Mouse (Mus musculus): Measurements from ENCODE around the gene Slc6a6.
A peak's percentile ranks its signal among the peaks of the same experiment; 100 is the strongest.

The Slc6a6 gene

DNA sequence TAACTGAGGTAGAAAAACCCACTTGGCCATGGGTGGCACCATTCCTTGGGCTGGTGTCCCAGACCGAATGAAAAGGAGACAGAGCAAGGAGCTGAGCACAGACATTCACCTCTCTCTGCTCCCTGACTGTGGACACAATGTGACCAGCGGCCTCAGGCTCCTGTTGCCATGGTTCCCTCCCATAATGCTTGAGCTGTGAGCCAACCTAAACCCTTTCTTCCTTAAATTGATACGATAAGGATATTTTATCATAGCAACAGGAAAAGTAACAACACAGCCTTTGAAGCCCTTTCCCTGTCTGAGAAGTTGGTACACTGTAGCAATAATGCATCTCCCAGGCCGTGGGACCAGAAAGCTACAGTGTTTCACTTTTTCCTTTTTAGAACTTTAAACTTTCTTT lies 14.6 kb upstream of the Slc6a6 start:
- DNase-seq (ENCODE audit: extremely low spot score), result no peak

DNA sequence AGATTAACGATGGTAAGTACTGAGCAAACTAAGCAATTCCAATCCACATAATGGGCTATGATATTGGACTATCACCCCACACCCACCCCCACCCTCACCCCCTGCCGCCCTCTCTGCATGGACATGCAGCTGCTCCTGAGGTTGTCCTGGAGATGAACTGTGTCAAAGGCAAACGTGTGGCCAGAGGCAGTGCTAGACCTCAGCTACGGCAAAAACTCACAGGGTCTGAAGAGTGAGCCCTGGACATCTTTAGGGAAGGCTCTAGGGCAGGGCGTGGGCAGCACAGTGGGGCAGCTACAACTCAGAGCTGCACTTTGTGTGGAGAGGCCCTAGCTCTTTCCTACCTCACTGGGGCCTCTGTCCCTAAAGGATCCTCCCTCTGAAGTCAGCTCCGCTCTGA lies 13.6 kb upstream of the Slc6a6 start:
- no peak for DNase-seq (ENCODE audit: extremely low spot score)

DNA sequence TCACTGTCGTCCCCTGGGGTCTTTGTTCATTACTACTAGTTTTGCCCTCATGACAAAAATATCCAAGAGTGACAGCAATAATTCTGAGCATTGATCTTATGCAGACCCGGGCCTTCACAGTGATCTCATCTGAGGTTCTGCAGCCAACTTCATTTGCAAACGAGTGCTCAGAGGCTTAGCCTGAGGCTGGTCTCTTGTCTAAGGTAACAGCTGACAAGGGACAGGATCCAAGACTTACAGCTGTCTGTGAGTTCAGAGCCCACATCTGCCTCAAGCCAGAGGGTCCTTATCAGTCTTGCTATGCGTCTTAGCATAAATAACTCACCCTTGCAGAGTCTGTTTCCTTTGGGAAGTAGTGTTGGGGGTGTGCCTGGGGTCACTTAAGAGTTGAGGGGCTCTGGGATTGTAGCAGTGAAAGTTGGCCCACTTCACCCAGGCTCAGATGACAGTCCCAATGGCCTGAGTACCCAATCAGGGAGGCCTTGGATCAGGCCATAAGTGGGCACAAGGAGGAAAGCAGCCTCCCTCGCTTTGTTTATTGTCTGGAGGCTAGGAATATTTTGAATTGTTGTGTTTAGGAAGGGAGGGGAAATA lies 9.0 kb upstream of the Slc6a6 start:
- DNase-seq (ENCODE audit: extremely low spot score), result no peak

DNA sequence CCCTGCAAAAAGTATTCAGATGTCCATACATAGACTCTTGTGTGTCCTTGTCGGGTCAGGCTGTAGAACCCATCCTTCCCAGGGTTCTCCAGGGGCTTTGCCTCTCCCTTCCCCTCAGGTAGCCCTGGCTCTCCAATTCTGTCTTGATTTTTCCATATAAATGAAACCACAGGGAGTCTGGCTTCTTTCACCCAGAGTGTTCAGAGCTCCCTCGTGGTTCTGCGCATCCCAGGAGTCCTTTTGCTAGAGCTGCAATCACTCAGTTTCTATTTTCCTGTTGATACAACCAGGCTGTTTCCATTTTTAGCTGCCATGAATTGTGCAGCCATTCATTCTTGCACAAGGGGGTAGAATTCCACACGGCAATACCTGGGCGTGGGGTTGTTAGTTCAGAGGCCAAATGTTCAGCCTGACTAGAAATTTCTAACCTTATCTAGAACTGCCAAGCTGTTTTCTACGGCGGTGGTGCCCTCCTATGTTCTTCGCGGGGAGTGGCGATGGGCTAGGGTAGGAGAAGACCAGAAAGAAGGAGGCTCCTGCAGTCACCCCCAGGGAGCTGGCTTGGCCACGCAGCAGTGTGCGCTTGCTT lies 5.3 kb upstream of the Slc6a6 start:
- DNase-seq (ENCODE audit: extremely low spot score), result no peak

DNA sequence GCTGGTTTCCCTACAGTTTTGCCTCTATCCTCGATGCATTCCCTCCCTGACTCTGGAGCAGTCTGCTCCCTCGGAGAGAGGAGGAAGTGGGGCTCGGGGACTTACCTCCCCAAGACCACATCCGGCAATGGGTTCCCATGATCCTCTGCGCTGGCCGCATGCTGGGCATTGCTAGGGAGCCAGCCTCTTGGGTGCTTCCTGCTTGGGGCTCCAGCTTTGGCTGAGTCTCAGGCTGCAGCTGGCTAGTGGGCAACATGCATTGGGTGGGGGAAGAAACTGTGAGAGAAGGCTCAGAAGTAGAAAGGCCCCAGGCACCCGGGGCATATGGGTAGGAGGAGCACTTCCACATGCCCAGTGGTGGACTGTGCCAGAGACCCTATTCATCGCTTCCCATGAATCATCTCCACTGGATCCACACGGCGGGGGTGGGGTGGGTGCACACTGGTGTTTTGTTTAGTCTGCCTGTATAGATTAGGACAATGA lies 4.7 kb upstream of the Slc6a6 start:
- no peak for DNase-seq (ENCODE audit: extremely low spot score)

DNA sequence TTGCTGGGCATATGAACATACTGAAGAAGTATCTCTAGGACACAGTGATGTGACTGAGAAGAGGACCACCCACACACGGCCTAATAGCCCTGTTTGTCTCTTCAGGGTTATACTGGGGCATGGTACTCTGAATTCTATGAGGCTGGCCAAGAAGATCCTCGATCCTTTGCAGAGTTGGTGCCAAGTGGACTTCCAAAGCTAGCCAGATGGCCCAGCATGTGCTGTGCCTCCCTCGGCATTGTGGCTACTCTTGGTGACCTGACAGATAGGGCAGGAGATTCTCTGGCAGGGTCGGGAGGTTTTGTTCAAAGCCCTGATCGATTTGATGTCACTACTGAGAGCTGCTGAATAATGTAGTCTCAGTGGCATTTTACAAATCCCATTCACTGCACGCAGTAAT lies 4.1 kb upstream of the Slc6a6 start:
- DNase-seq (ENCODE audit: extremely low spot score), result no peak

DNA sequence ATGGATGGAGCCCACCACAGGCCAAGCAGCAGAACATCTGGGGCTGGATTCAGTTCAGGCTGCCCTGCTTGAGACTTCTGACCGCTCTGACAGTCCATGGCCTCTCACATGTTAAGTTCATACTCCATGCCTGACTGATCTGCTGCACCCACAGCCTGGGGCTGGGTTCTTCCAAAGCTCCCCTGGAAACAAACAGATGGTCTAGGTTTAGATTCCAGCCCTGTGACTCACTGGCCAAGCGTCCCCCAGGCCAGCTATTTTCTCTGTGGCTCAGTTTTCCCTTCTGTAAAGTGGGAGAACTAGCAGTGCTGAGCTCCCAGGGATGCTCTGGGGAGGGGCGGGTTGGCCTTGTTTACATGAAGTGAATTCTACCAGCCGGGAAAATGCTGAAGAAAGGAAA lies 2.0 kb upstream of the Slc6a6 start:
- DNase-seq (ENCODE audit: extremely low spot score), result no peak

DNA sequence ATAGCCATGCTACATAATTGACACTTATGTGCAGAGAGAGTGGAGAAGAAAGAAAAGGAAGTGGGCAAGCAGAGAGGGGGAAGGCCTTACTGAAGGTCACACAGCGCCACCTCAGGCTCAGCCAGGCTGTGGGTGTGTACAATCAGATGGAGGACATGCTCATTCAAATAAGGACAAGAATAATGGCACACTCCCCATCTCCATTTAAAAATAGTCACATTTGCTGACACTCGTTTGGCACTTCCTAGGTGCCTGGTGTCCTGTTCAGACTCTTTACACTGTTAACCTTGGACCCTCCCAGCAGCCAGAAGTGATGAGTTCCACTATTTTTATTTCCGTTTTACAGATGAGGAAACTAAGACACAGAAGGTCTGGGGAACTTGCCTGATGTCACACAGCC lies 732 bp upstream of the Slc6a6 start:
- DNase-seq (ENCODE audit: extremely low spot score), result no peak

DNA sequence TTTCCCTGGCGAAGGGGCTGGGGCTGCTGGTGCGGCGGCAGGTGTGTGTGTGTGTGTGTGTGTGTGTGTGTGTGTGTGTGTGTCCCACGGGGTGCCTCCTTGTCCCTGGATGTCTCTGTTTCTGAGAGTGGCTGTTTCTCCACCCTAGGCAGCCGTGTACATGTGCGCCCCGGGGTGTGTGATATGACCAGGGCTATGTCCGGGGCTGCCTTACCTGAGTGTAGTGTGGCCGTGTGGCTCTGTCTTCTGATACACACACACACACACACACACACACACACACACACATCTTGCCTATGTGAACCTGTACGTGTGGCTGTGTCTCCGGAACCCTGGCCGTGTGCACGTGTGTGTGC lies 599 bp downstream of the Slc6a6 start:
- DNase-seq (ENCODE audit: extremely low spot score), result no peak

DNA sequence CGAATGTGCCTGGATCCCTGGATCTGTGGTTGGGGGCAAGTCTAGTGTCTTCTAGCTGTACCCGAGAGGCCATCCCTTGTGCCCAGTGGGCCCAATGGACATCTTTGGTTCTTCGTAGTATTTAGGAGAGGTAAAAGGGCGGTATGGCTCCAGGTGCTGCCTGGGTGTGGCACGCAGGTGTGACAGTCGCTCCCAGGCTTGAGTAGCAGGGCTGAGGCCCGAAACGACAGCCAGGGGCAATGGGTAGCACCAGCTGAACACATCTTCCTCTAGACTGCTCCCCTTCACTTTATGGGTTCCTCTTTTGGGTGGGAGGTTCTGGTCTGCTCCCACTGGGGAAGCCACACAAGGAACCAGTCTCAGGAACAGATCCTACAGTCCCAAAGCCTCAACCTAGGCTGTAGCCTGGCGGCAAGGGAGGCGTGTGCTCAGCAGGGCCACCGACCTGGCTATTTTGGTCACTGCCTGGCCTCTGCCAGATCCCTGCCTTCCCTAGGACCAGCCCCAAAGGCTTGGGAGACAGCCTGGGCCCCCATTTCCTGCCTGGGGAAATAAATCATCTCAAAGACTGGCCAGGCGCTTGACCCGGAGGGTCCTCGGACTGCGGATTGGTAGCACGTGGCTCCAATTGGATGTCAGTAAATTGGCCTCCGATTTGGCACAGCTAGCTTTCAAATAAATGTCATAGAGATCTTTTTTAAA lies 1.1 kb downstream of the Slc6a6 start:
- peak; percentile 43 for DNase-seq (ENCODE audit: extremely low spot score)

DNA sequence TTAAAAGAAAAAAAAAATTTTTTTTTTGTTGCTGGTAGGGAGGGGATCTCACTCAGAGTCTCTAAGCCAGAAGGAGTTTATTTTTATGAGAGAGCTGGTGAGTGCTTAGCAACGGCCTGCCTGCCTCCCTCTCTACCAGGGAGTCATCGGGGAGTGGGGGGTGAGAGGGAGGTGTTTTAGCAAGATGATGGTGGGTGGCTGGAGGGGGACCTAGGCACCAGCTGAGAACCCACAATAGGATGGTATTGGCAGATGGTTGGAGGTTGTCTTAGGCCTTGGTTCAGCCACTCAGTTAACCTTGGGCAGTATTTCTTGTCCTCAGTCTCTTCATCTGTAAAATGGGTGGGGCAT lies 1.7 kb downstream of the Slc6a6 start:
- DNase-seq (ENCODE audit: extremely low spot score), result no peak

DNA sequence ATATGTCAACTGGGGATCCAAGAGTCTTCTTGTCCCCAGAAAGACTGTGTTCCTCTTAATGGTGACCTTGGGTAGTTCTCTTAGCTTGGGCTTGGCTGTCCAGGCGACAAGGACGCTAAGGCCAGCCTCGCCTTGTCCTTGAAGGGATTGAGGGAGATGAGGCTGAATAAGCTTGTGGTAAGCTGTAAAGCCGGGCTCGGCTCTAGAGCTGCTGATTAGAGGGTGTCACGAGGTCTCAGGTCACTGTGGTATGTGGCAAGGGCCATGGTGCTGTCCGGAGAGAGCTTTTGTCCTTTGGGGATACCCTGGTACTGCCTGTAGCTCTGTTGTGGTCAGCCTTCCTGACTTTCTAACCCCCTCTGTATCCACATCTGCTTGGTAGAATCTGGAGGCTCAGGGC lies 2.0 kb downstream of the Slc6a6 start:
- DNase-seq (ENCODE audit: extremely low spot score), result no peak

DNA sequence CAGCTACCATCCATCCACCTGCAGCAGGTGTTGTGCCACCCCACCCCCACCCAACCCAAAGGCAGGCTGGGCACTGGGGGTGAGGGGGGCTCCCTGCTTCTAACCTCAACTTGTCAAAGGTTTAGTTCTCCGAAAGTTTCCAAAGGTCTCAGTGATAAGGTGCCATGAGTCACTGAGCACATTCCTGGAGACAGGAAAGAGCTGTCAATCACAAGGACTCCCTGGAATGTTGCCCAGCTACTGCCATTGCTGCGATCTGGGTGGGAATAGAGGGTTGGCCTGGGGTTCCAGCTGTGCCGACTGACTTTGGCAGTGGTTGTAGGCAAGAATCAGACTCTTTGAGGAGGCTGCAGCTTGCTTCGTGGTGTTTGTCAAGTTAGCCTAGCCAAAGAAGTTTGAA lies 2.7 kb downstream of the Slc6a6 start:
- DNase-seq (ENCODE audit: extremely low spot score), result no peak

DNA sequence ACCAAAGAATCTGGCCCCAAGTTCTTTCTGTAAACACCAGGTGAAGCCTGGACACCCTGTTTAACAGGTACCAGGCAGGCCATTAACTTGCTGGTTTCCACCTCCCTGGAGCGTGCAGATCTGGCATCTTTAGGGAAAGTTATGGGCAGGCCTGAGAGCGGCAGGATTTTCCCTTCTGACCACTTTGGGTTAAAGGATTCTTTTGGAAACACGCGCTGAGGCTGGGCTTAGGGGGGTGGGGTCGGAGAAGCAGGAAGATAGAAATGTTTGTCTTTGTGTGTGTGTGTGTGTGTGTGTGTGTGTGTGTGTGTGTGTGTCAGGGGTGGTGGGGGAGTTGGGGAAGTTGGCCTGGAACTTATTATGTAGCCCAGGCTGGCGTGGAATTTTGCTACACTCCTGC lies 4.2 kb downstream of the Slc6a6 start:
- no peak for DNase-seq (ENCODE audit: extremely low spot score)

DNA sequence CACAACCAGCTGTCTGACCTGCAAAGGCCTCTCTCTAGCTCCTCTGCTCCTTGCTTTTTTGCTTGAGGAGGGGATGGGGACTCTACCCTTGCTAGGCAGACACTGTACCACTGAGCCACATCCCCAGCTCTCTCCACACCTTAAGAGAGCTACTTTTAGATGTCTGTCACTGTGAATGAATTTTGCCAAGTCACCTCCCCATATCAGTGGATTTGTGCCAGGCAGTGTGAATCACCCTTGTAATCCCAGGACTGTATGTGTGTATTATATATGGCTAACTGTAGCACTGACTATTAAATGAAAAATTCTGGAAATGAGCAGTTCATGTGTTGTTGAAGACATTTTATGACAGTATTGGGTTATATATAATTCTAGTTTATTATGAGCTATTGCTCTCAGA lies 5.4 kb downstream of the Slc6a6 start:
- DNase-seq (ENCODE audit: extremely low spot score), result no peak

DNA sequence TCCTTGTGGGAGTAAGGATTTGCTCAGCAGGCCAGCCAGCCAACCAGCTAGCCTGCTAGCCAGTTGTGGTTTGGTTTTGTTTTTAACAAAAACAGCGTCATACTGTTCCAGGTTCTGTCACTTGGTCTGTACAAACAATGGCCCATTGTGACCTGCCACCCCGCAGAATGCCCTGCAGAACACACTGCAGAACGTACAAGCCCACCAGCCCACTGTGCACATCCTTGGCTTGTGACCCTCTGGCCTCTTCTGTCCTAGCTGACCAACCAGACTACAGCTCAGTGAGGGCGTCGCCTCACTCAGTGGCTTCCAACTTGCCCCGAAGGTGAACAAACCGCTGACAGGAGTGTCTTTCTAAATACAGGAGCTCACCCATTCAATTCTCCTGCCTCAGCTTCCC lies 6.4 kb downstream of the Slc6a6 start:
- DNase-seq (ENCODE audit: extremely low spot score), result no peak

DNA sequence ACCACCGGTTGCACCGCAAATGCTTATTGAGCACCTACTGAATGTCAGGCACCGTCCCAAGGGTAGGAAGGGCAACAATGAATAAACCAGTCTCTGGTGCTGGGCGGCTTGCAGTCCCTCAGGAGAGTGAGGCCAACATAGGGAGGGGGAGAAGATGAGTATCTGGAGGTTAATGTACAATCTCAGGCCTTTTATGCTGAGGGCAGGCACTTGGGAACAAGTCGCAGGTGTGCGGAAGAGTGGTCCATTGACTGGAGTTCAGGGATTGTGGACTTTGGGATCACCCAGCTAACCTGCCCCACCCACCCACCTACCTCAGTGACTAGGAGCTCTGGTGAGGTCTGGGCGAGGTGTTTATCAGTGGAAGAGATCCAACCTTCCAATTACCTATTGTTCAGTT lies 6.8 kb downstream of the Slc6a6 start:
- no peak for DNase-seq (ENCODE audit: extremely low spot score)

DNA sequence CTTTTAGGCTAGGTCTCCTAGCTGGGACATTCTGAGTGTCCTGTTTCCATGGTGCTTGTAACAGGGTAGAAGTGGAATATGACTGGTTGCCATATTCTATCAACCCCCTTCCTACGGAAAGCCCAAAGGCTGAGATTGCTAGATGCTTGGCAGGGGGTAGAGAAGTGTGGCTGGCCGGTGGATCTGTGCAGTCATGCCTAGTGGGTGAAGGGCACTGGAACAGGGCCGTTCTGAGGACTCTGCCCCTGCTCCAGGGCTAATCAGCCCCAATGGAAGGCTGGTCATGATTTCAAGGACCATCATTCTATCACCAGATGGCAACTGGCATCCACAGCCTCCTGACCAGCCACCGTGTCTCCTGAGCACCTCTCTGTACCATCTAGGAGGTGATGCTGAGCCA lies 7.7 kb downstream of the Slc6a6 start:
- no peak for DNase-seq (ENCODE audit: extremely low spot score)

DNA sequence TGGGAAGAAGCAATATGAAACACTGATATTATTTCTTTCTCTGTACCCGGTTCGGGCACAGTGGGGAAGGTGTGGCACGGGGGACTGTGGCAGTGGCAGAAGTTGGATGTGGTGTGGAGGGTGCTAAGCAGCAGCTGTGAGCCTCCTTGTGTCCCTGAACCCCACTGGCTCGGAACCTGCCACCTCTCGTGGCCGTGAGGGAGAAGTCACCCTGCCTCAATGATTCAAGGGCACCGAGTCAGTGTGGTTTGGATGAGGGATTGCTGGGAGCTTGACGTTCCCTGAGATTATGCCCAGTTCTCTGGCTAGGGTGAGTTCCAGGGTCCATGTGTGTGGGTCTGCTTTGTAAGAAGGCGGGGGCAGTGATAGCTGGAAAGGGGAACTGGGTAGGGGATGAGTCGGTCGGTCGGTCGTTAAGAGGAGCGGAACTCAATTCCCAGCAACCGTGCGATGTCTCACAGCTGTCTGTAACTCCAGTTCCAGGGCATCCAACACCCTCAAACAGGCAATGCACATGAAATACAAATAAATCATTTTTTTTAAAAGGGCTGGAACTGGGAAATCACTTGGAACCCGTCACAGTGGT lies 9.5 kb downstream of the Slc6a6 start:
- DNase-seq (ENCODE audit: extremely low spot score), result no peak

DNA sequence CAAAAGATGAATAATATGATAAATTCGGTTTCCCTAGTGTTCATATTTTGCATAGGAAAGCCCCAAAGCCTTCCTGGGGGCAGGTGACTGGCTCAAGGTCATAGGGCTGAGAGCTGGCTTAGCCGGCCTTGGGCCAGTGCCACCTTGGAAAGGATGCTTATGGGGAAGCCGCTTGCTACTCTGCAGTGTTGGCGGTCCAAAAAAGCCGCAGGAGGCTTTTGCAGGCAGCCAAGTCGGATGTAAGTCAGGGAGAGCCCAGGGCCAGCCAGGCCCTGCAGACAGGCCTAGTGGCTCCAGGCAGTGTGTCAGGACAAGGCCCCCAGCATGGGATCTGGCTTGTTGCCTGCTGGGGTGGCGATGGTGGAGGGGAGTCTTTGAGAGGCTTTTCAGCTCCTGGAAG lies 10.8 kb downstream of the Slc6a6 start:
- DNase-seq (ENCODE audit: extremely low spot score), result no peak

DNA sequence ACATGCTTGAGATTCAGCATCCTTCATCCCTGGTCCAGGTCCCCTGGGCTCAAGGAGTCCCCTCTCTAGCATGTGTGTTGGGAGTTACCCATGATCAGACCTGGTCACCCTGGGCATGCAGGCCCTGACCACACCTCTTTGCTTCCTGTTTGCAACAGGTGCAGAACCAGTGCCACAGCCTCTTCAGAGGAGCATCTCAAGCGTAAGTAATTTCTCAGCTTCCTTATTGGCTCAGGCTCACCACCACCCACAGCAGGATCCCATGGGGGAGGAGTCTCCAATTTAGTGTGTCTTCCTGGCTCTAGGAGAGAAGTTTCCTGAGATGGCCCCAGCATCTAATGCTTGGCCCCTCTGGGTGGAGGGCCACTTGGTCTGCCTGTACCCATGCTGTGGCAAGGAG lies 15.0 kb downstream of the Slc6a6 start:
- no peak for DNase-seq (ENCODE audit: extremely low spot score)

DNA sequence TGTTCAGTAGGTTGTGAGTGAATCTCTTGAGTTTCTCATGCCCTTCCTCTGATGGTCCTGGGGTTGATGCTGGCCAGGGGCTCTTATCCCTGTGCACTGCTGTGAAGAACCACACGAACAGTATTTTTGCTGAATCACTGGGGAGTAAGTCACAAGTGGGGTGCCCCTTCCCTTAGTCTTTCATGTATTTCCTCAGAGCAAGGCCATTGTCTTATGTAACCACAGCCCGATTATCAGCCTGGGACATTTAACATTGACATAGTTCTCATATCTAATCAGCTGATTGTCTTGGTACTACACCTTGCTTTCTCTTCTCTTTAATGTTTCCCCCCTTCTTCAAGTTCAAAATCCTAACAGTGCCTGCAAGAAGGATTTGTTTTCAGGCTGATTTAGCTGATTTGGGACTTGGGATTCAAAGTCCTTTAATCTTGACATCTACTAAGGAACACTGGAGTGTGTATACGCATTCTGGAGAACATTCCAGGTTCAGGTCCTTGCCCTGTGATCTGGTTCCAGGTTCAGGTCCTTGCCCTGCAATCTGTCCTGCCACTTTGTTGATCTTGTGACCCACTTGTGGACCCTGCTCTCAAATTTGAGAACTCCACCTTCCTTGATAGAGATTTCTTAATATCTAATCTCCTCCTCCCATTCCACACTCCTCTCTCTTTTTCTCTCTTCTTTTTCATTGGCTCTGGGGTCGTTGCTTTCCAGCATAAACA lies 15.8 kb downstream of the Slc6a6 start:
- no peak for DNase-seq (ENCODE audit: extremely low spot score)

All from embryo, embryonic 9.5 days (tissue).